Mouse (Mus musculus) forebrain, embryonic 14.5 days (tissue): ENCODE data around the gene Ifih1. TPM values are rescaled to one million over a fixed set of nuclear protein-coding genes. Genes with fewer than 3 reads are reported as not detected.

Experiments
- ATAC-seq: fragments of 200-750 bp; cut with Nextera tagmentation; 2 replicates; pipeline ENCODE4 v1.8.0; 2017; ENCODE audit warnings: mild to moderate bottlenecking, moderate library complexity
- DNase-seq: peaks from one replicate; pipeline ENCODE4 v3.0.0-alpha.2; 2015; ENCODE audit warnings: low spot score
- H3K27ac ChIP-seq: fragments of 300-500 bp; sonication (generic); 2 replicates; pipeline ENCODE4 v1.5.1; 2014; ENCODE audit warnings: low read depth, mild to moderate bottlenecking, control low read depth, low read length, moderate library complexity
- H3K27me3 ChIP-seq: fragments of 300-500 bp; sonication (generic); replicated peaks from 2 replicates; pipeline ENCODE4 v1.6.1; 2014; ENCODE audit warnings: low read length, control low read depth, mixed read lengths; ENCODE audit not compliant: control insufficient read depth, insufficient read depth
- H3K36me3 ChIP-seq: fragments of 300-500 bp; sonication (generic); 2 replicates; pipeline ENCODE4 v1.6.1; 2014; ENCODE audit warnings: low read length, control low read depth; ENCODE audit not compliant: control insufficient read depth, insufficient read depth
- H3K4me1 ChIP-seq: fragments of 300-500 bp; sonication (generic); 2 replicates; pipeline ENCODE4 v1.6.1; 2014; ENCODE audit warnings: antibody characterized with exemption, low read length, control low read depth; ENCODE audit not compliant: control insufficient read depth, insufficient read depth
- H3K4me2 ChIP-seq: fragments of 300-500 bp; sonication (generic); 2 replicates; pipeline ENCODE4 v1.6.1; 2014; ENCODE audit warnings: mild to moderate bottlenecking, control low read depth, low read length
- H3K4me3 ChIP-seq: fragments of 300-500 bp; sonication (generic); 2 replicates; pipeline ENCODE4 v1.5.1; 2014; ENCODE audit warnings: low read depth, low read length, control low read depth
- H3K9ac ChIP-seq: fragments of 300-500 bp; sonication (generic); 2 replicates; pipeline ENCODE4 v1.6.1; 2014; ENCODE audit warnings: mild to moderate bottlenecking, low read length, control low read depth, moderate library complexity
- H3K9me3 ChIP-seq: fragments of 300-500 bp; sonication (generic); replicated peaks from 2 replicates; pipeline ENCODE4 v1.6.1; 2016; ENCODE audit warnings: low read length, control low read depth, mixed read lengths; ENCODE audit not compliant: control insufficient read depth
- WGBS: fragments of 180-500 bp; shearing (Covaris S2); extraction: QIAGEN DNeasy Blood & Tissue Kit; methylation state at CpG from one replicate; pipeline ENCODE4 v1.1.7; 2014; 5-methylcytosine and 5-hydroxymethylcytosine counted together
- polyA plus RNA-seq: library from polyadenylated mRNA; unstranded; fragments of >200 nt; fragmentation: Nextera tagmentation; extraction: Ambion mirVana; gene quantifications from 2 replicates; pipeline ENCODE4 v1.2.1, GENCODE M21; 2014

Ifih1 gene
- 1.1 and 1.3 TPM in 2 replicates for polyA plus RNA-seq

DNA sequence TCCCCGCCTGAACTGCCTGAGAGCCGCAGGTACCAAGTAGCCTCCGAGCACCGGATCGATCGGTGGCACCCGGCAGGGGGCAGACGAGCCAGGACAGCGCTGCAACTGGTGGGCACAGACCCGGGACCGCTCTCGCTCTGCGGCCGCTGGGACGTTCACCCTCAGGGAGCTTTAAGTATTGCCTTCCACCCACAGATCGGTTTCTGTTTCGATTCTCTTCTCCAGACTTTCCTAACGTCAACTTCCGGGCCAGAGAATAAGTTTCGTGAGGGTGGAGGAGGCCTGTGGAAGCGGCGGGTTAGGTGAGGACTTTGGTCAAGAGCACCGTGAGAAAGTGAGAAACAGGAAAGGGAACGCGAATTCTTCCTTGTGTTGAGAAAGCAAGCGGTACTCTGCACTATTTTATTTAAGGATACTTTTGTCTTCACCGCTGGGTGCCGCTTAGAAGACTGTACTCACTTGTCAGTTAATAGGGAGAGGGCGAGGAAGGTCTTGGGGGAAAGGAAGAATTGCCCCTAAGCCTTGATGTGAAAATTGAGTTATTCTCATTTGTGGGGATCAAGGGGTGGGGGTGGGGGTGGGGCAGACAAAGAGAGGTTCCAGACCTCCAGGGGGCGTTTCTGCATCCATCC lies at the start of gene Ifih1:
Gene Ifih1, minus strand, starts transcription at position 242 of the 632 bp plus-strand sequence.
- under 1% methylated on average over 30 of the region's 30 CpGs for WGBS
- Histone ChIP-seq H3K27me3 (peaks cover 7% of the 10 kb centered on the region; the same call in 1 of the 2 replicates), H3K9ac (peak within 1 kb of the TSS; percentile 55), H3K4me2 (peak within 1 kb of the TSS; percentile 77), H3K9me3 (no peaks in the 10 kb centered on the region), H3K4me3 (peak within 1 kb of the TSS; percentile 40), H3K27ac (no peak within 1 kb of the TSS), H3K36me3 (no peaks in the 10 kb centered on the region), H3K4me1 (peaks cover 13% of the 10 kb centered on the region; the same call in 1 of the 2 replicates)
- DNase-seq (peak; percentile 69), ATAC-seq (peak; percentile 90)

DNA sequence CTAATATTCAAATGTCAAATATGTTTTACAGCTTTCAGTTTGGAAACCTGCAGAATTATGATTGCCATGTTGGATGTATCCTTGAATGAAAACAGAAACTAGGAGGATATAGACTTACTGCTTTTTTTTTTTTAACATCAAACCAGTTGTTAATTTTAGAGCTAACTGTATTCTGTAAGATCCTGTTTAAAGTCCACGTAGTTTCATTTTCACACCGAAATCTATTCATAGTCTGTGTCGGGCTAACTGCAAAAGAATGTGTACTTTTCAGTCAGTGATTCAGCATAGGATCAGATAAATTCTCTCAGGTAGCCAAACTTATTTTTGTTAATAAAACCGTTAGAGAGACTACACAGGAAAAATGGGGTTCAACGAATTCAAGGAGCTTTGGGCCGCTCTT lies 39.9 kb upstream of the Ifih1 start:
- ATAC-seq (no peak), DNase-seq (no peak)
- Histone ChIP-seq H3K36me3 (no peaks in the 10 kb centered on the region), H3K27me3 (no peaks in the 10 kb centered on the region), H3K27ac (no peak overlapping the region), H3K4me3 (no peak overlapping the region), H3K4me2 (no peak overlapping the region), H3K4me1 (0 out of 2 replicates have a peak, but pooled peaks cover 4% of the 10 kb centered on the region), H3K9ac (no peak overlapping the region), H3K9me3 (no peaks in the 10 kb centered on the region)
- 92% methylated on average over 6 of the region's 6 CpGs for WGBS

DNA sequence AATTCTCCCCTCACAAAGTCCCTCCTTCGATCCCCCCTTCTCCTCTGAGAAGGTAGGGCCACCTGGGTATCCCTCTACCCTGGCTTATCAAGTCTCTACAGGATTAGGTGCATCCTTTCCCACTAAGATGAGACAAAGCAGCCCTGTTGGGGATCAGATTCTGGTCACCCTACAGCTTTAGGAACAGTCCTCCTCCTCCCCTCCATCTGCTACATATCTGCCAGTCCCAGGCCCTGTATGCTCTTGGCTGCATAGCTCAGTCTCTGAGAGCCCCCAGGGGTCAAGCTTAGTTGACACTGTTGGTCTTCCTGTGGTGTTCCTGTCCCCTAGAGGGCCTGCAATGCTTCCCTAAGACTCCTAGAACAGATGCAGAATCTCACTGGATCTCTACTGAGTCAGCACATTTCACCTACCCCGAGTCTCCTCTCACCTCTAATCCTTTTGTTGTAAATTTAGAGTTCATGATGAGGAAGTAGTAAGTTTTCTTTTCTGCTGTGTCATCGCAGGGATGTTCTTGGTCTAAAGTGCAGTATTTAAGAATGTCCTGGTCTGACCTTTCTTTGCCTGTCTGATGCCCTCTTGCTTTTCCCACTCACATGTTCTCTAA lies 39.0 kb upstream of the Ifih1 start:
- 64% methylated on average over 3 of the region's 3 CpGs for WGBS
- H3K9me3 ChIP-seq, result no peaks in the 10 kb centered on the region
- no peaks in the 10 kb centered on the region for H3K36me3 ChIP-seq
- H3K4me1 ChIP-seq, result 0 out of 2 replicates have a peak, but pooled peaks cover 4% of the 10 kb centered on the region
- H3K27ac ChIP-seq, result no peak overlapping the region
- ATAC-seq (no peak), DNase-seq (no peak)
- no peak overlapping the region for H3K9ac ChIP-seq
- H3K4me2 ChIP-seq, result no peak overlapping the region
- H3K4me3 ChIP-seq, result no peak overlapping the region
- no peaks in the 10 kb centered on the region for H3K27me3 ChIP-seq

DNA sequence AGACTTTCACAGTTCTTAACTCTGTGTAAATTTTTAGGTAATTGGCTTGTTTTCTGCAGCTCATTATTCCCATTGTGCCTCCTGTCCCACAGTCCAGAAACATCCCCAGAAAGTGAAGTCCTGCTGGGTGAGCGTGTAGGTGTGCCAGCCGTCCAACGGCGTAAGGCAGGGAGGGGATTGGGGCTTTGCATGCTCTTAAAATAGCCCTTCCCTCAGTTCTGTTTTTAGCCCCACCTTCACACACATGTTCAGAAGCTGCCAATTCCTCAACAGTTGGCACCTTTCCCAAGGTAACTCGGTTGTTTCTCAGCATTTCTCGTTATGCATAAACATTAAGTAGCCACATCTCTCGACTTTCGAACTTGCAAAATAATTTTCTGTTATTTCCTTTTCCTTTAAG lies 35.6 kb upstream of the Ifih1 start:
- DNase-seq (peak; percentile 45), ATAC-seq (peak; percentile 65; the same call in 1 of the 2 replicates)
- no peak overlapping the region for H3K27ac ChIP-seq
- H3K36me3 ChIP-seq, result no peaks in the 10 kb centered on the region
- no peaks in the 10 kb centered on the region for H3K27me3 ChIP-seq
- 0 out of 2 replicates have a peak overlapping the region, but pooled peaks have one; percentile 12 for H3K4me2 ChIP-seq
- no peak overlapping the region for H3K4me3 ChIP-seq
- no peaks in the 10 kb centered on the region for H3K9me3 ChIP-seq
- no peak overlapping the region for H3K9ac ChIP-seq
- 31% methylated on average over 8 of the region's 8 CpGs for WGBS
- 0 out of 2 replicates have a peak, but pooled peaks cover 4% of the 10 kb centered on the region for H3K4me1 ChIP-seq

DNA sequence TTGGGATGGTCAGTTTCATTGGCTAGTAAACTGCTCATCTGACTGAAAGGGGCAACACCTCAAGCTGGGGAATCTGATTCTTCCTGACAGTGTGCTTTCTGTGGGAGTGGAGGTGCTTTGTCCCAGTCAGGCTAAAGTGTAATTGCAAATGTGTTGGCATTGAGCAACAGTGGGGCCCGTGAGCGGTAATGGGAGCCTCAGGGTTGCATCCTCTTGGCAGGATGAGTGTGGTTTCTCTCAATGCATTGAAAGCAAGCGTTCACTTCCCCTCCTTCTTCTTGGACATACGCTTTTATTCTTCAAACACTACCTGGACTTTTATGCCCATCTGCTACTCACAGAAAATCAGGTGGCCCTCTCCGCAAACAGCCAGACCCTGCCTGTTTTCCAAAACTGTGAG lies 26.7 kb upstream of the Ifih1 start:
- Histone ChIP-seq H3K9ac (no peak overlapping the region), H3K4me2 (no peak overlapping the region)
- WGBS, result 91% methylated on average over 5 of the region's 5 CpGs

DNA sequence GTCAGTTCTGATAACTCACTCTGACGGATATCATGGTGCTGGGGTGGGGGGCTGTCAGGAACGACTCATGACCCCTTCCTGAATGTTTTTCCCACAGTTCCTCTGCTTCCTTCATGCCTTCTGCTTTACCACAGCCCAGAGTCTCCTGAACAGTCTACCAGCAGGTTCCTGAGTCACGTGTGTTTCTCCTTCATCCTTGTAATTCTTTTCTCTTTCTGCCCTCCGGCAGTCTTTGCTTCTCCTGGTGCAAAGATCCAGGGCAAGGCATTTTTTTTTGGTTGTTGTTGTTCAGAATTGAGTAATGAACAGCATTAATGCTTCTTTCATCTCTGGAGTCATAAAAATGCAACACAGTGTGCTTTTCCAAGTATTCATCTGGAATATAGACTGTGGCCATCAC lies 24.7 kb upstream of the Ifih1 start:
- Histone ChIP-seq H3K4me3 (no peak overlapping the region), H3K9me3 (no peaks in the 10 kb centered on the region), H3K27ac (no peak overlapping the region), H3K27me3 (no peaks in the 10 kb centered on the region), H3K4me1 (no peaks in the 10 kb centered on the region), H3K9ac (no peak overlapping the region), H3K36me3 (no peaks in the 10 kb centered on the region), H3K4me2 (no peak overlapping the region)
- WGBS, result 87% methylated on average over 4 of the region's 4 CpGs
- ATAC-seq (no peak), DNase-seq (no peak)

More for the DNA sequence above, 26.7 kb upstream of the Ifih1 start:
- Histone ChIP-seq H3K36me3 (no peaks in the 10 kb centered on the region), H3K27me3 (no peaks in the 10 kb centered on the region), H3K27ac (no peak overlapping the region), H3K4me1 (no peaks in the 10 kb centered on the region), H3K9me3 (no peaks in the 10 kb centered on the region), H3K4me3 (no peak overlapping the region)
- DNase-seq (no peak), ATAC-seq (no peak)

DNA sequence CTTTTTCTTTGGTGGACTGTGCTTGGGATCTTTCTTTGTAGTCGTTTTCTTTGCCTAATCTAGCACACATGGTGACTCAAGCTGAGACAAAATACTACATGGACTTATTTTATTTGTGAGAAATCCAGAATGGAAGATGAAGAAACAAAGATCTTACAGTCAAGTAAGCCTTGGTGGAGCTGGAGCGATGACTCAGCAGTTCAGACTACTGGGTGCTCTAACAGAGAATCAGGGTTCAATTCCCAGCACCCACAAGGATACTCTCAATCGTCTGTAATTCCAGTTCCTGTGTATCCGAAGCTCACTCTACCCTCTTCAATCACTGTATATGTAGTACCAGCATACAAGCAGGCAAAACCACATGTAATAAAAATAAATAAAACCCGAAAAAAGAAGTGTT lies 24.2 kb upstream of the Ifih1 start:
- Histone ChIP-seq H3K9me3 (no peaks in the 10 kb centered on the region), H3K4me1 (no peaks in the 10 kb centered on the region), H3K4me3 (no peak overlapping the region), H3K36me3 (no peaks in the 10 kb centered on the region), H3K9ac (no peak overlapping the region), H3K27me3 (no peaks in the 10 kb centered on the region), H3K4me2 (no peak overlapping the region), H3K27ac (no peak overlapping the region)
- WGBS, result 89% methylated on average over 5 of the region's 5 CpGs
- ATAC-seq, result no peak
- DNase-seq, result no peak

DNA sequence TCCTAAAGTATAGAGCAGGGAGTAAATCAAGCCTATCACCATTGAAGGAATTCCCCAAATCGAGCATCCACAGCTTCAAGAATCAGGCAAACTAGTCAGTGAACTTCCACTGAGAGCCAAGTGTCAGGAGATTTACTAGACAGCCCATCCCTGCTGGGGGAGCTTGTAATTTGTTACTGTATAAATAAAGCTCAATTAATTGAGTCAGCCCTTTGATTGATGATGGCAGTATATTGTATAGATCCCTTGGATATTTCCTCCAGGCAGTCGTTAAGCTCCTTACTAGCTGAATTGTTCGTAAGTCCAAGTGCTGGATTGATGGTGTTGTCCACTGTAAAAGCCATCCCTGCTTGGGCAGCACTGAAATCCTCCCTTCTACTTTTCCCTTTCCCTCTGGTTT lies 23.8 kb upstream of the Ifih1 start:
- no peak overlapping the region for H3K4me2 ChIP-seq
- H3K4me3 ChIP-seq, result no peak overlapping the region
- no peaks in the 10 kb centered on the region for H3K4me1 ChIP-seq
- H3K27me3 ChIP-seq, result no peaks in the 10 kb centered on the region
- H3K9me3 ChIP-seq, result no peaks in the 10 kb centered on the region
- H3K36me3 ChIP-seq, result no peaks in the 10 kb centered on the region
- H3K9ac ChIP-seq, result no peak overlapping the region
- no peak for DNase-seq
- 59% methylated on average over 3 of the region's 3 CpGs for WGBS
- ATAC-seq, result no peak
- H3K27ac ChIP-seq, result no peak overlapping the region

DNA sequence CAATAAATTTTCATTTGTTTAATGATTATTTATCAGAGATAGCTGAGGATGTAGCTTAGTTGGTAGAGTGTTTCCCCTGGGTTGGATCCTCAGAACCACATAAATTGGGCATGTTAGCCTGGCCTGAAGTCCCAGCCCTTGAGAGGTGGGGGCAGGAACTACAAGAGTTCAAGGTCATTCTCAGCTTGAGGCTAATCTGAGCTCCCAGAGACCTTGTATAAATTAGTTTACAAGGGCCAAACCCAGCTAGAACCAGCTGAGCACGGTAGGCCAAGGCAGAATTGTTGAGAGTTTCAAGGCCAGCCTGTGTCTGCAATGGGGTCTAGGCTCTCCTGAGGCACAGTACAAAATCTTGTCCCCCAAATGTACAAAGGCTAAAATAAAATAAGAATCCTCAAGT lies 19.5 kb upstream of the Ifih1 start:
- H3K27me3 ChIP-seq, result no peaks in the 10 kb centered on the region
- no peak overlapping the region for H3K4me2 ChIP-seq
- no peaks in the 10 kb centered on the region for H3K9me3 ChIP-seq
- WGBS, result 46% methylated on average over 1 of the region's 1 CpGs
- no peak overlapping the region for H3K9ac ChIP-seq
- no peak for ATAC-seq
- DNase-seq, result no peak
- no peaks in the 10 kb centered on the region for H3K4me1 ChIP-seq
- H3K36me3 ChIP-seq, result no peaks in the 10 kb centered on the region
- no peak overlapping the region for H3K27ac ChIP-seq
- no peak overlapping the region for H3K4me3 ChIP-seq
